Comparison of ENCODE assay signal across 7 mouse cellular contexts in the genomic region with DNA sequence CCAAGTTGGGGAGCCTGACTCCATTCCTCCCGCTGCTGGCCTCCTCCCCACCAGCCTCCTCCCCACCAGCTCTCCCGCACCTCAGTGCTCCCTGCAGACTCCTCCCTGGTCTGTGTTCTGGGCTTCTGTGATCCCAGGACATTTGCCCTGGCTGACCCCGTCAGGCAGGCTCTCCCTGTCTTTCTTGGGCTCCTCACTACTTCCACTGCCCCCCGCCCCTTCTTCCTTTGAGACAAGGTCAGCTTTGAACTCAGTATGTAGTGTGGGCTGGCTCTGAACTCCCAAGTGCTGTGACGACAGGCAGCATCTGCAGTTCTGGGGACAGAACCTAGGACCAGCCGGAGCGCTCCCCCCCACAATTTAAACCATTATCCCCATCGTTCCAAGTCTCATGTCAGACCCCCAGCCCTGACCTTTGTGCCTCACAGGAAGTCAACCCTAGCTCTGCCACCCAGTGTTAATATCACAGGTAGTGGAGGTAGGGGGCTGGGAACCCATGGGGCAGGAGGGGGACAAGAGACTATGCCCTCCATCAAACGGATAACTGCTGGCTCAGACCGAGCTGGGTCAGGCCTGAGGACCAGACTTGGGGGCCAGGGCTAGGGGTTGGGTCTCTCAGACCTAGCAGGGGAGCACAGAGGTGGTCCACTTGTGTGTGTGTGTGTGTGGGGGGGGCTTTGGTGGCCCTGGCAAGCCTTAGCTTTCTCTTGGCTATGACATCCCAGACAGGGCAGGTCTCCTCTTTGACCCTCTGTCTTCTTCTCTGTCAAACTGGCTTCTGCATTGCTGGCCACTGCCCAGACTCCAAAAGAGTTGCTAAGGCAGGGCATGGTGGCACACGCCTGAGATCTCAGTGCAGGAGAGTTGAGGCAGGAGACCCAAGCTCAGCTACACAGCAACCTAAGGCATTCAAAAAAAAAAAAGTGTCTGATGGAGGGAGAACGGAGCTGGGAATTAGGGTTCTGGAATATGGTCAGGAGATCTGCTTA. TPM values are rescaled to one million over a fixed set of nuclear protein-coding genes. Genes with fewer than 3 reads are reported as not detected.
A peak's percentile ranks its signal among the peaks of the same experiment; 100 is the strongest.
DNase-seq lines count a peak whose midpoint lies in the region; ATAC-seq lines count a peak whose summit lies in the region.

No protein-coding gene starts in this region.

- peaks cover 7% of the 10 kb centered on the region for H3K36me3 ChIP-seq in lung, embryonic 16.5 days (ENCODE audit: control insufficient read depth, insufficient read depth, low read length)
- H3K36me3 ChIP-seq in forebrain, embryonic 13.5 days (ENCODE audit: poor library complexity, severe bottlenecking): peaks cover 15% of the 10 kb centered on the region
- no peaks in the 10 kb centered on the region for H3K36me3 ChIP-seq in intestine, embryonic 15.5 days
- no peaks in the 10 kb centered on the region for H3K36me3 ChIP-seq in midbrain, embryonic 15.5 days (replicated peaks)

- H3K9ac ChIP-seq in lung, embryonic 16.5 days (ENCODE audit: low read length): peak overlapping the region; percentile 65
- H3K9ac ChIP-seq in forebrain, embryonic 13.5 days: peak overlapping the region; percentile 55
- H3K9ac ChIP-seq in intestine, embryonic 15.5 days: 0 out of 2 replicates have a peak overlapping the region, but pooled peaks have one; percentile 47
- no peak overlapping the region for H3K9ac ChIP-seq in midbrain, embryonic 15.5 days

- H3K9me3 ChIP-seq in lung, embryonic 16.5 days (ENCODE audit: control insufficient read depth, low read length): no peaks in the 10 kb centered on the region
- no peaks in the 10 kb centered on the region for H3K9me3 ChIP-seq in forebrain, embryonic 13.5 days (replicated peaks)
- no peaks in the 10 kb centered on the region for H3K9me3 ChIP-seq in intestine, embryonic 15.5 days
- H3K9me3 ChIP-seq in midbrain, embryonic 15.5 days: no peaks in the 10 kb centered on the region

- H3K4me3 ChIP-seq in lung, embryonic 16.5 days (ENCODE audit: low read length): peak overlapping the region; percentile 38
- no peak overlapping the region for H3K4me3 ChIP-seq in forebrain, embryonic 13.5 days
- peak overlapping the region; percentile 33 for H3K4me3 ChIP-seq in intestine, embryonic 15.5 days (replicated peaks)
- peak overlapping the region; percentile 12; the same call in 1 of the 2 replicates for H3K4me3 ChIP-seq in midbrain, embryonic 15.5 days

- peak overlapping the region; percentile 70 for H3K4me2 ChIP-seq in lung, embryonic 16.5 days (ENCODE audit: low read depth, low read length)
- peak overlapping the region; percentile 53 for H3K4me2 ChIP-seq in forebrain, embryonic 13.5 days
- peak overlapping the region; percentile 76 for H3K4me2 ChIP-seq in intestine, embryonic 15.5 days (replicated peaks)
- H3K4me2 ChIP-seq in midbrain, embryonic 15.5 days: peak overlapping the region; percentile 40

- 49% methylated on average over 12 of the region's 12 CpGs for WGBS in lung, embryonic 16.5 days
- 48% methylated on average over 12 of the region's 12 CpGs for WGBS in forebrain, embryonic 13.5 days
- WGBS in intestine, embryonic 15.5 days: 54% methylated on average over 12 of the region's 12 CpGs
- WGBS in midbrain, embryonic 15.5 days: 49% methylated on average over 12 of the region's 12 CpGs

- no peak for ATAC-seq in lung, embryonic 16.5 days (ENCODE audit: low read depth)
- peak; percentile 7; the same call in 1 of the 2 replicates for ATAC-seq in forebrain, embryonic 13.5 days
- ATAC-seq in intestine, embryonic 15.5 days: no peak; the same call in 1 of the 2 replicates
- ATAC-seq in midbrain, embryonic 15.5 days (replicated peaks): no peak; the same call in 1 of the 2 replicates
- no peak for ATAC-seq in CD4-positive, CD25-positive, alpha-beta regulatory T cell, adult 4 months

- peaks cover 64% of the 10 kb centered on the region for H3K4me1 ChIP-seq in lung, embryonic 16.5 days (replicated peaks; ENCODE audit: control insufficient read depth, insufficient read depth, low read length)
- H3K4me1 ChIP-seq in forebrain, embryonic 13.5 days: peaks cover 60% of the 10 kb centered on the region
- peaks cover 60% of the 10 kb centered on the region for H3K4me1 ChIP-seq in intestine, embryonic 15.5 days (replicated peaks)
- peaks cover 35% of the 10 kb centered on the region for H3K4me1 ChIP-seq in midbrain, embryonic 15.5 days

- no peaks in the 10 kb centered on the region for H3K27me3 ChIP-seq in lung, embryonic 16.5 days (ENCODE audit: control insufficient read depth, insufficient read depth, low read depth, low read length)
- H3K27me3 ChIP-seq in forebrain, embryonic 13.5 days: 0 out of 2 replicates have a peak, but pooled peaks cover 3% of the 10 kb centered on the region
- no peaks in the 10 kb centered on the region for H3K27me3 ChIP-seq in intestine, embryonic 15.5 days (replicated peaks)
- no peaks in the 10 kb centered on the region for H3K27me3 ChIP-seq in midbrain, embryonic 15.5 days (replicated peaks)

- peak overlapping the region; percentile 94 for H3K27ac ChIP-seq in lung, embryonic 16.5 days (ENCODE audit: low read length)
- peak overlapping the region; percentile 92 for H3K27ac ChIP-seq in forebrain, embryonic 13.5 days
- H3K27ac ChIP-seq in intestine, embryonic 15.5 days: peak overlapping the region; percentile 78
- peak overlapping the region; percentile 59 for H3K27ac ChIP-seq in midbrain, embryonic 15.5 days

- no peak for DNase-seq in lung, postnatal 36 days
- DNase-seq in right cerebral cortex, postnatal 36 days (ENCODE audit: low spot score in 2 of 2): no peak

RNA-seq across cellular contexts. Expression of gene Smim24, which starts 24.7 kb away (rescaled TPM):
- polyA plus RNA-seq in lung, embryonic 16.5 days (2015; fragmentation: Nextera tagmentation; extraction: Ambion mirVana): 7.9 and 9.0 TPM in 2 replicates
- polyA plus RNA-seq in forebrain, embryonic 13.5 days (2015; fragmentation: Nextera tagmentation; extraction: Ambion mirVana): 1.8 TPM in 2 replicates
- 235 and 288 TPM in 2 replicates for polyA plus RNA-seq in intestine, embryonic 15.5 days (2015; fragmentation: Nextera tagmentation; extraction: Ambion mirVana)
- polyA plus RNA-seq in midbrain, embryonic 15.5 days (2015; fragmentation: Nextera tagmentation; extraction: Ambion mirVana): 1.4 and 1.6 TPM in 2 replicates
- 10 to 100 TPM in 1 of 2 experiments, 1 to 10 TPM in 1; 9.0 to 10.8 TPM for polyA plus RNA-seq in CD4-positive, CD25-positive, alpha-beta regulatory T cell, adult 4 months (2017; shearing (Covaris generic))

RNA-seq across cellular contexts. Expression of gene Gm48552, which starts 28.7 kb away (rescaled TPM):
- 1.2 and 1.7 TPM in 2 replicates for polyA plus RNA-seq in lung, embryonic 16.5 days (2015; fragmentation: Nextera tagmentation; extraction: Ambion mirVana)
- 2.1 and 2.3 TPM in 2 replicates for polyA plus RNA-seq in forebrain, embryonic 13.5 days (2015; fragmentation: Nextera tagmentation; extraction: Ambion mirVana)
- polyA plus RNA-seq in intestine, embryonic 15.5 days (2015; fragmentation: Nextera tagmentation; extraction: Ambion mirVana): 1.4 TPM in 1 of 2 replicates, not detected in the other
- polyA plus RNA-seq in midbrain, embryonic 15.5 days (2015; fragmentation: Nextera tagmentation; extraction: Ambion mirVana): 2.7 and 3.3 TPM in 2 replicates
- polyA plus RNA-seq in CD4-positive, CD25-positive, alpha-beta regulatory T cell, adult 4 months (2017; shearing (Covaris generic)): 1 to 10 TPM in 1 of 2 experiments, under 1 TPM in 1; 0.71 to 2.3 TPM

RNA-seq across cellular contexts. Expression of gene Gm48551, which starts 33.3 kb away (rescaled TPM):
- polyA plus RNA-seq in lung, embryonic 16.5 days (2015; fragmentation: Nextera tagmentation; extraction: Ambion mirVana): 3.0 and 3.1 TPM in 2 replicates
- polyA plus RNA-seq in forebrain, embryonic 13.5 days (2015; fragmentation: Nextera tagmentation; extraction: Ambion mirVana): 4.2 and 5.8 TPM in 2 replicates
- 2.8 and 3.6 TPM in 2 replicates for polyA plus RNA-seq in intestine, embryonic 15.5 days (2015; fragmentation: Nextera tagmentation; extraction: Ambion mirVana)
- 8.4 and 9.3 TPM in 2 replicates for polyA plus RNA-seq in midbrain, embryonic 15.5 days (2015; fragmentation: Nextera tagmentation; extraction: Ambion mirVana)
- polyA plus RNA-seq in CD4-positive, CD25-positive, alpha-beta regulatory T cell, adult 4 months (2017; shearing (Covaris generic)): 1 to 10 TPM; 2.2 to 3.7 TPM

RNA-seq across cellular contexts. Expression of gene Dohh, which starts 33.3 kb away (rescaled TPM):
- 71.4 and 73.1 TPM in 2 replicates for polyA plus RNA-seq in lung, embryonic 16.5 days (2015; fragmentation: Nextera tagmentation; extraction: Ambion mirVana)
- polyA plus RNA-seq in forebrain, embryonic 13.5 days (2015; fragmentation: Nextera tagmentation; extraction: Ambion mirVana): 76.7 and 87.3 TPM in 2 replicates
- polyA plus RNA-seq in intestine, embryonic 15.5 days (2015; fragmentation: Nextera tagmentation; extraction: Ambion mirVana): 89.2 and 100 TPM in 2 replicates
- 90.4 and 92.6 TPM in 2 replicates for polyA plus RNA-seq in midbrain, embryonic 15.5 days (2015; fragmentation: Nextera tagmentation; extraction: Ambion mirVana)
- polyA plus RNA-seq in CD4-positive, CD25-positive, alpha-beta regulatory T cell, adult 4 months (2017; shearing (Covaris generic)): 10 to 100 TPM in 1 of 2 experiments, 1 to 10 TPM in 1; 9.4 to 13.9 TPM

RNA-seq across cellular contexts. Expression of gene Nfic, which starts 37.9 kb away (rescaled TPM):
- 92.5 and 106 TPM in 2 replicates for polyA plus RNA-seq in lung, embryonic 16.5 days (2015; fragmentation: Nextera tagmentation; extraction: Ambion mirVana)
- polyA plus RNA-seq in forebrain, embryonic 13.5 days (2015; fragmentation: Nextera tagmentation; extraction: Ambion mirVana): 18.5 and 25.2 TPM in 2 replicates
- 52.8 and 56.0 TPM in 2 replicates for polyA plus RNA-seq in intestine, embryonic 15.5 days (2015; fragmentation: Nextera tagmentation; extraction: Ambion mirVana)
- polyA plus RNA-seq in midbrain, embryonic 15.5 days (2015; fragmentation: Nextera tagmentation; extraction: Ambion mirVana): 18.1 and 22.8 TPM in 2 replicates
- polyA plus RNA-seq in CD4-positive, CD25-positive, alpha-beta regulatory T cell, adult 4 months (2017; shearing (Covaris generic)): 10 to 100 TPM; 14.2 to 19.2 TPM

Comparison
In these comparisons a context has a peak if more than half of its experiments do, and no peak if none do; other contexts are left out.
1. RNA of gene Smim24, which starts 24.7 kb away (polyA plus RNA-seq): 235 to 288 TPM in intestine, embryonic 15.5 days; 9.0 to 10.8 TPM in CD4-positive, CD25-positive, alpha-beta regulatory T cell, adult 4 months, 7.9 to 9.0 TPM in lung, embryonic 16.5 days, 1.8 TPM in forebrain, embryonic 13.5 days and 1.4 to 1.6 TPM in midbrain, embryonic 15.5 days; every median in the first group is over 10 times any median in the second.
2. Peak in every context shown above with its lines, with median percentiles within 50 percentile points of each other: H3K27ac ChIP-seq and H3K4me2 ChIP-seq.